Mouse (Mus musculus) neutrophil, adult 83 days (primary cell): ENCODE data around the gene Pon1. TPM values are rescaled to one million over a fixed set of nuclear protein-coding genes. Genes with fewer than 3 reads are reported as not detected.

ENCODE experiments used
- total RNA-seq, 2 experiments: library from RNA; stranded (reverse); gene quantifications; one replicate each; pipeline ENCODE4 v1.2.4; 2023

Gene Pon1
- total RNA-seq: not detected

GRCm38 (mm10) chr6:5193693-5194092 is at the start of gene Pon1:
Gene Pon1, minus strand, starts transcription at chr6:5193946.

Other genes with a start within 250 kb of the Pon1 start
- gene Pon3, start 62.3 kb upstream of the Pon1 start, total RNA-seq: 1 to 10 TPM; 3.2 to 4.3 TPM
- gene Pon2, start 104.5 kb upstream of the Pon1 start, total RNA-seq: 10 to 100 TPM; 22.0 to 23.3 TPM
- not detected for gene Asb4, start 189.4 kb upstream of the Pon1 start, total RNA-seq